Mouse (Mus musculus): ENCODE measurements at regions not wholly inside any gene's neighbourhood (a gene's known extent, or its start where the extent isn't known, plus 50 kb on each side); places are given as distances from the start of the nearest gene placed in this dataset.

DNA sequence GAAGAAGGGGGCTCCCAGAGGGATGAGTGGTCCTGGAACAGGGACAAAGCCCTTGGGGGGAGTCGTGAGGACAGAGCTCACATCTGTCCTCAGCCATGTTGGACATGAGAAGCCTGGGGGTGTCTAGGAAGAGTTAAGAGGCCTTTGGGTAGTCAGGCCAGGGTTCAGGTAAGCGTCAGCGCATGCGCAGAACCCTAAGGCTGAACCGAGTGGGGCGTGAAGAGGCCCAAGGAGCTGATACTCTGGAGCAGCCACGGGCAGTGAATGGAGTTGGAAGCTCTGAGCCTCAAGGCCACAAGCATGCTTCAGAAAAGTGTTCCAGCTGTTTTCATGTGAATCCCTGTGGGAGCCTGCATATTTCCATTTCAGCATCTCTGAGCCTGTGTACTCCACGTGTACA, 93.5 kb upstream of the Nkx1-1 start:
- TF ChIP-seq CTCF (conservative IDR thresholded peaks at IDR 0.05; ENCODE audit: low read length) (no peak), POU5F1 (IDR thresholded peaks at IDR 0.05; ENCODE audit: borderline replicate concordance, low read length) (no peak), NANOG (IDR thresholded peaks at IDR 0.05; ENCODE audit: borderline replicate concordance, low read length) (no peak)
